Mouse (Mus musculus) lung, postnatal 0 days (tissue): ENCODE measurements around the gene Lancl3.

Source experiments
- CTCF ChIP-seq: IDR thresholded peaks from 2 replicates; pipeline ENCODE4 v1.5.1; 2016; ENCODE audit warnings: antibody characterized with exemption, mild to moderate bottlenecking
- EP300 ChIP-seq: IDR thresholded peaks from 2 replicates; pipeline ENCODE4 v1.6.1; 2016; ENCODE audit warnings: antibody characterized with exemption, mild to moderate bottlenecking, control low read depth

DNA sequence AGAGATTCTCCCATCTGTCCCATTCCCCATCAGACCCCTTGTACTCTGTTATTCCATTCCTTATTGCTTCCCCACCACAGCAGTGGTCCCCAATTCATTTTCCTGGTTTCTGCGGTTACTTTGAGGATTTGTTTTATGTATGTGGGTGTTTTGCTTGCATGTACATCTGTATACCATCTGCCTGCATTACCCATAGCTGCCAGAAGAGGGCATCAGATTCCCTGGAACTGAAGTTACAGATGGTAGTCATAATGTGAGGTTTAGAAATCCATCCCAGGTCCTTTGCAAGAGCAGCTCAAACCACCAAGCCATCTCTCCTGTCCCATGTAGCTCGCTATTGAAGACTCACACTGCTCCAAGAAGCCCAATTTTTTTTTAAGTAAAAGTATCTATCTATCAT is 16.5 kb downstream of the Lancl3 start:
- peak; percentile 51 for TF ChIP-seq CTCF
- no peak for TF ChIP-seq EP300
